Mouse (Mus musculus) embryo, embryonic 9.5 days (tissue): ENCODE results near the gene Cyp1b1.

ENCODE experiments used
- DNase-seq: peaks from one replicate; pipeline ENCODE4 v3.0.0-alpha.2; 2017; ENCODE audit errors: extremely low spot score

Cyp1b1 gene

DNA sequence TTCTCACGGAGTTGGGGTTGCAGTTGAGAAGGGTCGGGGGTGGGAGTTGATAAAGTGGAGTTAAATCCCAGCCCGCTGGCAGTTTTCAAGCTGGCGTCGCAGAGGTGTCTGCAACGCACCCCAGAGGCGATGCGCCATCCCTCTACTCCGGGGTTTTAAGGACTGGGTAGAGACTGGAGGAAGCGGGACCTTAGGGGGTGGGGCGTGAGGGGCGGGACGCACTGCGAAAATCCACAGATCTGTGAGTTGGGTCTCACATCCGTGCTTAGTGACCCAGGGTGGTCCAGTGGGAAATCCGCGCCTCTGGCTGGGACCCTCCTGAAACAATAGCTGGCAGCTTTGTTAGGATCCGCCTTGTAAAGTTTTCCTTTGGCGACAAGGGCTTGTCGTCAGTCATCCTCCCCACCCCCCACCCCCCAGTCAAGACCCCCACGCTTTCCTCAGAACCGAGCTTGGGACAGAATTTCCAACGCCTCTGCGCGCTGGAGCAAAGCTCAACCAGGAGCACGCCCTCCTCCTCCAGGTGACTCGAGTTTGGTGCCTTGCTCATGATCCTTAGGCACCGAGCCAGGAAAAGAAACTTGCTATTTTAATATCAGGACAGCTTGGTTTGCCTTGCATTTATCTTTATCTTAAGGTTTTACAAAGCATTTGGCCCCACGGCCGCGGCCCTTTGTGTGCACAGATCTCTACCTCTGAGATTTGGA, at the start of gene Cyp1b1:
Cyp1b1 (minus strand) TSS at position 131 of the 707 bp plus-strand sequence.
- peak; percentile 56 for DNase-seq

GRCm38 (mm10) chr17:79761841-79762240, 47.0 kb upstream of the Cyp1b1 start:
- DNase-seq = no peak

GRCm38 (mm10) chr17:79753831-79754230, 39.0 kb upstream of the Cyp1b1 start:
- DNase-seq = no peak

GRCm38 (mm10) chr17:79752836-79753235, 38.0 kb upstream of the Cyp1b1 start:
- no peak for DNase-seq

DNA sequence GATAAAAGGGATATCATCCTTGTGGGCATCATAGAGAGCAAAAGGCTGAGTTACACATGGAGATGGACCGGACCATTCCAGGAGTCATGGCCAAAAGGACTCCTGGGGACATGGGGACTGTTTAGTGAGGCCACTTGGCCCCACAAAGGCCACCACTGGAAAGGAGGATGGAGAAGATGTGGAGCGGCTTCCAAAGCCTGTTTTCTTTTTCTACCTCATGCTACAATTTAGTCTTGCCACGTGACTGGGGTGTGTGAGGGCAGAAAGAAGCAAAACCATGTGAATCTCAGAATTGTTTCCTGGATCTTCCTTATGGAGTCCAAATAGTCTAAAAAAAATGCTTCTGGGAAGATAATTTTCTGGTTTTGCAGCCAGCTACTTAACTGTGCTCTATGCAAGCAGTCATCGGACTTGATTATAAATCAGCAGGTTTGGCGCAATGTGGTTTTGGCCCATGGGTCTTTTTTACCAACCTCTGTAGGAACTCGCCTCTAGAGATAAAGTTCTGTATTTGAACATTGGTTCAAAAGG, 36.9 kb upstream of the Cyp1b1 start:
- DNase-seq = no peak

GRCm38 (mm10) chr17:79749647-79750046, 34.8 kb upstream of the Cyp1b1 start:
- DNase-seq = no peak

GRCm38 (mm10) chr17:79746954-79747353, 32.1 kb upstream of the Cyp1b1 start:
- DNase-seq = no peak

DNA sequence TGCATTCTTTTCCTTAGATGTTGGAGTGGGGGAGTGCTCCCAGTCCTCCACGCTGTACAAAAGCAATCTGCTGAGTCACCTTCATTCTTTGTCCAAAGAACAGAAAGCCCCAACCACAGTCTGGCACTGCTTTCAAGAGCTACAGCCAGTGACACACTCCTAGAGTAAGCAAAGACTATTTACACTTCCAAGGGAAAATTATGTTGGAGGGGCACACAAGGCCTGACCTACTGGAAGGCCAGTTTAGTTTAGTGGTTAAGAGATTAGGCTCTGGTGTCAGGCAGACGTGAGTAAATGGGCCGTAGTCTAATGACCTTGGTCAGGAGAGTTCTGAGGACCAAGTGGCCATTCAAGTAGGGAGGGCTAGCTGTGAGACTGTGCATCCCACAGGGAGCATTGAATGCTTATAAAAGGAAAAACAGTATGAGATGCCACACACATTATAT, 31.3 kb upstream of the Cyp1b1 start:
- DNase-seq = peak; percentile 65

DNA sequence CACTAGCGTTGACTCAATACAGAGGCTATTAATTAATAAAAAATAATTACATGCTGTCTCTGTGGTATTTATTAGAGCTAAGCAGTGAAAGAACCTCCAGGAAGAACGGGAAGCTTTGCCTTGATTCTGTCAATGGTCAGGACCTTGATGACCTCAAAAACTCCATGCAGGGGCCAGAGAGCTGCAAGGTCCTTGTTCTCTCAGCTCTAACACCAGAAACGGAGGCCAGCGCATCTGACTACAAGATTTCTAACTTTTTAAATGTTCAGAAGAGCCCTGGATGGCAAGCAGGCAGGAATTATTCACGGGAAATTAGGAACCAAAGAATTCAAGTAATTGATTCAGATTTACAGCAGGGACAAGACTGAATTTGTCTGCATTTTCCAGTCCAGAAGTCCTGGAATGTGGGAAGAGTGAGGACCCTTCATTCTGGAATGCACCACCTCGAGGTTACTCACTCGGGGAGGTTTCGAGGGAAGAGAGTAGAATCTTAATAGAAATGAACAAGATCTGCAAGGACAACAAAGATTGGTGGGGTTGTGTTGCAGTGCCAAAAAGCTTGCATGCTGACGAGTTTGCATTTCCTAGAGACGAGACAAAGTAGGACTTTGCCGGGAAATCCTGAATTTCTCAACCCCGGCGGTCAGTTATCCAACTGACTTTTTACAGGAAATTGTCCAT, 30.3 kb upstream of the Cyp1b1 start:
- no peak for DNase-seq

DNA sequence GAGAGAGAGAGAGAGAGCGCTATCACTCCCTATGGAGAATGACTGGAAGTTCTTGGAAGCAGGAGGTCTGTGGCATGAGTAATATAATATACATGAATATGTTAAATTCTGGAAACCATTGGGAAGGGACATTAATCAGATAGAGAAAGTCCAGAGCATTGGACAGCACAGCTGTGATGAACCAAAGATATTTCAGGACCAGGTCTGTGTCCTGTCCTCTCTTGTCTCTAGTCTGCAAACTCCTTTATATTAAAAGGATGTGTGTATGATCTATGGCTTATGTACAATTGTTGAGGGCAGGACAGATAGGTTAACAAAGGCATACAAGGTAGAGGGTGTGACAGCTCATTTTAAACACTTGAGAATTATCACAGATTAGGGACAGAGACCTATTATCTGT, 28.6 kb upstream of the Cyp1b1 start:
- no peak for DNase-seq

DNA sequence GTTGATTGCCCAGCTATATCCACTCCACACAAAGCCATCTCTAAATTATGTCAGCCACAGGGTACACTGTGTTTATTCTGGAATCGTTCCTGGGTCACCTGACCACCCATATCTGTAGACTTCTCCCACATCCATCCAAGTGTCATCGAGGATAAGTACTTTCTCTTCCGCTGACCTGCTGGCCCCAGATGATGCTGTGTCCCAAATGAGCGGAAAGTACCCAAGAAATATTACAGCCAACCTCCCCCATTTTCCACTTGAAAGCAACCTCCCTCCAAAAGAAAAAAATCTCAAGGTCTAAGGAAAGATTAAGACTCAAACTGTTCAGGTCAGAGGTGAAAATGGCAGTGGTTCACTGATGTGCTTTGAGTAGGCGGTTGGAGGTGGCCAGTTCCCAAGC, 27.8 kb upstream of the Cyp1b1 start:
- no peak for DNase-seq

- no peak for DNase-seq
These were observed 24.1 kb upstream of the Cyp1b1 start for GRCm38 (mm10) chr17:79738847-79739498.

DNA sequence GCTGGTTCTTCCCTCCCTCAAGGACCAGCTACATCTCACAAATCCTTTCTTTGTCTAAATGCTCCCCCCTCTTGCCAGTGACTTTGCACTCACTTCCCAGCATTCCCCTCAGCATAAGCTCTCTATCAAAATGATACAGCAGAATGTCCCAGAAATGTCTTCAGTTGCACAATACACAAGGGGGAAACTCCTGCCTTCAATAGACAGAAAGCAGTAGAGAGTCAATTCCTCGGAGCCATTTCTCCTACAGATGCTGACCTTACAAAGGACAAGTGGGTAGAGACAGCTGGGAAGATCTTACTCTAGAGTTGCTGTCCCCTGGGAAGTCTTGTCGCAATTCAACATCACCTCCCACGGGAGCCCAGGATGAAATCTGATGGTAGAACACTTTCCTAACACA, 22.7 kb upstream of the Cyp1b1 start:
- DNase-seq = no peak

DNA sequence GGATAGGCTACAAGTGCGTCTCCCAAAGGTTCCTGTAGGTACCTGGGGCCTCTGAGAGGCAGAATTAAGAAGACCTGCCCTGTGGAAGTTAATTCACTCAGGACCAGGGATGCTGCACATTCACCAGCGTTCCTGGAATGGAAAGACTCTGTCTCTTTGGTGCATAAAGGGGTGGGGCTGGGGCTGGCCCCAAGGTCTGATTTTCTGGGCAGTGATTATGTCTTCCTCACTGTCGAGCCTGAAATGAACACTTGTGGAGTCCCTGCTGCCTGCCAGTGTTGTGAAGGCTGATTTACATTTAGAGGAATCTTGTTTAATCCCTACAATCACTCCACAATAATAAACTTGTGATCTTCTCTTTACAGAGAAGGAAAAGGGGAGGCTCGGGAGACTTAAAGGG, 18.2 kb upstream of the Cyp1b1 start:
- no peak for DNase-seq

GRCm38 (mm10) chr17:79730988-79731387, 16.1 kb upstream of the Cyp1b1 start:
- no peak for DNase-seq

DNA sequence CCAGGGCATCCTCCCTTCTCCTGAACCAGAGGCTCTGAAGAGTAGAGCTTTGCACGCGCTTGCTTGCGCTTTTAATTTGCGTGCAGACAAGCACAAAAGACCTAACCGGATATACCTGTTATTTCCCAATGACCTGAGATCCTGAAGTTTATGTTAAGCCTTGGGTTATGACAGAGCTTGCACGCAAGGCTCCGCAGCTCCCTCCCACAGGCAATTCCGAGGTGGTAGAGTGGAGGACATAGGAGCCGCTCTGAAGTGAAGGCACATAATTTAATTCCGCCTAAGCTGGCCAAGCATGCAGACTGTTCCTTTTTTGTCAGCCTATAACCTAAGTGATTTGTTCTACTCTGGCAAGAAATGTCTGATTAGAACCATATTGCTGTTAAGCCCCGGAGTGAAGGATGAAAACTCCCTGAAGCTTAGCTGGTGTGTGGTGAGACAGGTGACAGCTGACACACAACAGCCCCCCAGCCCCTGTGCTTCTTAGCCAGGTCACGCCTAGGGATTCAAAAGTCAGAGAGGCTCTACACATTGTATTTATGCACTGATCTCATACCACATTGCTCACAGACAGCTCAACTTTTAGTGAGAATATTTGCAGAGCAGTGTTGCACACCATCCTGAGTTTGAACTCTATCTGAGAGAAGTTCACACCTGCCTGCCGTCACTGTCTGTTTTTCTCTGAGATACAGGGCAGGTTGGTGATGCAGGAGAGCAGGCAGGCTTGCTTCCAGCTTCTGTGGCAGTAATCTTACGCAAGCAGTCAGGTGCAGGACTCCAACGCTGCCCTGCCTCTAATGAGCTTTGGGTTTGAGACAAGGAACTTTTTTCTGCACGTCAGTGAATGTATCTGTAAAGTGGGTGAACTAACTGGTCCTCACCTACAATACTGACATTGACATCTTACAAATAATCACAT, 14.0 kb upstream of the Cyp1b1 start:
- DNase-seq = no peak

DNA sequence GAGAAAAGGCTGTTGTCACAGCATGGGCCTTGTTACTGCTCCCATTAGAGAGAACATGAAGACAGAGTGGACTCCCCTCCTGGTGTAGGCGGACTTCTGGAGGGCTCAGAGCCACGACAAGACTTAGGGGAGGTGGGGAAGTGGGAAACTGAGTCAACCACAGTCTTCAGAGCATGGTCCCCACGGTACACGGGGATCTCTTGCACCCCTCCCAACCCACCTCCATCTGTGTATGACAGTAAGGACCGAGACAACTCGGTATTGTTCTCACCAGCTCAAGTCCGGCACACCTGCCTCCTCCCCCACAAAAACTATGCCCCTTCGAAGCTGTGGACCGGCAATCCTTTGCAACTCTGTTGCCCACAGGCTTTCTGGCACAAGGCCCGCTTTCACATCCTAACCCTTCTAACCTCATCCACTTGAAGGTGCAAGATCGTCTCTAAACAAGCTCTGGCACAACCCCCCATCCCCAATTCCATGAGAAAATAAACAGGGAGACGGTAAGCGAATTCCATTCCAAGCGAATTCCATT, 13.3 kb upstream of the Cyp1b1 start:
- DNase-seq = peak; percentile 42

- DNase-seq = no peak
These were observed 11.8 kb upstream of the Cyp1b1 start for GRCm38 (mm10) chr17:79726613-79727012.

- DNase-seq = no peak
These were observed 5.8 kb upstream of the Cyp1b1 start for GRCm38 (mm10) chr17:79720681-79721080.

GRCm38 (mm10) chr17:79715649-79716143, 835 bp upstream of the Cyp1b1 start:
- DNase-seq = peak; percentile 92

DNA sequence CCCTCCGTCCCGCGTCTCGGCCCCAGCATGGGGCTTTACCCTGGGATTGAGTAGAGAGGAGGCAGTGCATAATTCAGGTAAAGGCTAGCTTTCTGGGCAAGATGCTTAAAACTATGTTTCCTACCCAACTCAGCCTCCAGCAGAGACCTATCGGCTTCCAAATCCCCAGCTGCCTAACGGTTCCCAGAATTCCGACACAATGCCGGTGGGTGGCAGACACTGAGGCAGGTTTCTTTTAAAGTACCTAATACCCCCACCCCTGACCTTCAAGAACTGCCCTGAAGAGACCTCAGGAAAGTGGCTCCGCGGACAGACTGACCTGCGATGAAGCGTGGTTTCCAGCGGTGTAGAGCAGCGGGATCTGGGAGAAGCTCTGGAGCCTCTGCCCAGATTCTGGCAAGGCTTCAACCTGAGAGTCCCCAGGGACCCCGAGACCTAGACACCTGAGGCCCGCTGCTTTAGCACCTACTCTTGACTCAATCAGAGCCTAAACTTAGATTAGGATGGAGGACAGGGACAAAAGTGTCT, 429 bp downstream of the Cyp1b1 start:
- DNase-seq = peak; percentile 43
